Mouse (Mus musculus) neural tube, postnatal 0 days (tissue): ENCODE data around the gene Ubqln5. TPM values are rescaled to one million over a fixed set of nuclear protein-coding genes. Genes with fewer than 3 reads are reported as not detected.

Source experiments
- polyA plus RNA-seq: library from polyadenylated mRNA; unstranded; fragments of >200 nt; fragmentation: Nextera tagmentation; extraction: Ambion mirVana; gene quantifications from 2 replicates; pipeline ENCODE4 v1.2.1, GENCODE M21; 2015

Ubqln5 gene
- polyA plus RNA-seq, result not detected in 2 replicates

DNA sequence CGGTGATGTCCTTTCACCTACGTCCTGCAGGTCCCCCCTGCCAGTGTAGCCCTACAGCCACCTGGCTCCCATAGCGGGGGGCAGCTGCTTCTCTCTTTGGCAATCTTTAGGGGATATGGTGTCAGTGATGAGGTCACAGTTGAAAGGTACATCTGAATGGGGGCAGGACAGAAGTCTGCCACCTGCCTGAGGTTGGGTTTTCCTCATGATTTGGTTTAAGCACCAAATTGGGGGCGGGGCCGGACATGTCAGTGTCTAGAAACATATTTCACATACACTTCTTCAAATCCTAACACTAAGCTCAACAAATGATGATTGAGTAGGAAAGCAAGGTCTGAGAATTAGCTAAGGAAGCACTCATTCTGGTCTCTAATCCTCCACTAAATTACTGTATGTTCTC, at the start of gene Ubqln5:
Ubqln5 (minus strand) TSS at position 101 of the 400 bp plus-strand sequence.

DNA sequence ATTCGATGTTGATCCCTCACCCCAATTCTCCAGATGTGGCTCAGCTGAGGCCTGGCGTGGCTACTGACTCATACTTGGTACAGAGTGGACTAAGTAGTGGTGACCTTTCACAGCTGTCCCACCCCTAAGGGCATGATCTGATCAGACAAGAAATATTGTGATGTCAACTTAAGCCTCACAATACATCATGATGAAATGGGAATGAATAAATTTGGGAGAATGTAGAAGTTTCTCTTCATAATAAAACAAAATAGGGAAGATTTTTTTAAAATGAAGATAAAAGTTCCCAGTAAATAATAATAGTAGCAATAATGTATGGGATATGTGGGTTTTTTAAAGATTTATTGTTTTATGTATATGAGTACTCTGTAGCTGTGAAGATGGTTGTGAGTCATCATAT, 20.8 kb upstream of the Ubqln5 start, which contains the start of gene Ubqlnl:
Ubqlnl (minus strand) TSS at position 101 of the 400 bp plus-strand sequence.

DNA sequence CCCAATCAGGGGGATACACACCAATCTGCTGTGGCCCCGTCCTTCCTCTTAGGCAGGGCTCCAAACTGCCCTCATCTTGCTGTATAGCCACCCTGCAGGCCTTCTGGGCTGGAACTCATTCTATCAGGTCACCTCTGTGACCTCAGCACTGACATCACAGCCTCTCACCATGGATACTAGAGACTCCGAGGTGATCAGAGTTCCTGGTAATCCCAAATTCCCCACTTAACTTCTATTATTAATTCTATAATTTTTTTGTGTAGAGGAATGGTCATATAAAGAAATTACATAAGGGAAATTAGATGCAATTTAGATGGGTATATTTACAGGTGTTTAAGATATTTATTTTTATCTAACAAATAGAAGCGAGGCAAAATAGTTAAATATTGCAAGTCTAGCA, 13.6 kb upstream of the Ubqln5 start, which contains the start of gene Ubqln3:
Ubqln3 (minus strand) TSS at position 101 of the 400 bp plus-strand sequence.

DNA sequence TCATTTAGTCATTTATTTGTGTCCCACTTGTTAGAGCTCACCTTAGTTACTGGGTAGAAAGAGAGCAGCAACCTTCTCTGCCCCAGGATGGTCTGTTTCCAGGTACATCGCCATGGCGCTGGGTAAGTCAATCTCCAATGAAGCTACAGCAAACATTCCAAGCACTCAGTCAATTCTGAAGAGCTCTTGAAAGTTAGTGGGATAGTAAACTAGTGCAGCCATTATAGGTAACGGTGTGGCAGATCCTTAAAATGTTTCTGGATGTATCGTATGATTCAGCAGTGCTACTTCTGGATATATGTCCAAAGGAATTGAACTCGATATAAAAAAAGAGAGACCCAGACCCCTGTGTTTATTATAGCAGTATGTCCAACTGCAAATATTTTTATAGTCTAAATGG, 7.7 kb upstream of the Ubqln5 start, which contains the start of gene Olfr643:
Olfr643 (minus strand) TSS at position 101 of the 400 bp plus-strand sequence.

DNA sequence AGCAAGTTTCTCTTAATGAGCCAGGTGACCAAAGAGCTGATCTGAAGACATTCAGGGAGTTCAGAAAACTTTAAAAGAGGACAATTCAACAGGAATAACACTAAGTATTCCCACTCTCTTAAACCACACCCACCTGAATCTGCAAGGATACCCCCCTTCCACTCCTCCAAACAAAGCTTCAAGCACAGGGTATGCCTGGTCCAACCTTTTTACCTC, 25.0 kb downstream of the Ubqln5 start, which contains the start of gene Olfr646:
Olfr646 (plus strand) TSS at position 117 of the 216 bp plus-strand sequence.

DNA sequence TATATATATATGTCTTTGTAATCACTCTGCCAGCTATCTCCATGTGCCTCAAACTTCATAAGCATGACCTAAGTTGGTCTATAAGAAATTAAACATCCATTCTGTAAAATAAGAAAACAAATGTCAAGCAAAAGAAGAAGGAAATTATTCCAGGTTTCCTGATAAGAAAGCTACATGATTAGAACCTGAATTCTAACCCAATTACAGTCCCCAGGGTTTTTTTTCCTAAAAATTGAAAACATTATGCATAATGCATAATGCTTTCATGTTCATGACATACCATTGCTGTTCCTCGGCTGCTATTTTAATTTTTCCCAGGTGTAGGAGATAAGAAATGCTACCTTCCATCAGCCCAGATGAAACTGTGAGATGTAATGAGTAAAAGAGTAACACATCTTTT, 44.3 kb downstream of the Ubqln5 start, which contains the start of gene Olfr645:
Olfr645 (minus strand) TSS at position 101 of the 400 bp plus-strand sequence.

Other genes with a start within 250 kb of the Ubqln5 start
- not detected in 2 replicates for gene Olfr66, start 243.6 kb downstream of the Ubqln5 start, polyA plus RNA-seq
- not detected in 2 replicates for gene Olfr64, start 235.3 kb downstream of the Ubqln5 start, polyA plus RNA-seq
- not detected in 2 replicates for gene Olfr65, start 226.3 kb downstream of the Ubqln5 start, polyA plus RNA-seq
- not detected in 2 replicates for gene Olfr631, start 201.0 kb downstream of the Ubqln5 start, polyA plus RNA-seq
- not detected in 2 replicates for gene Olfr632, start 195.5 kb downstream of the Ubqln5 start, polyA plus RNA-seq
- not detected in 2 replicates for gene Olfr633, start 185.4 kb downstream of the Ubqln5 start, polyA plus RNA-seq
- not detected in 2 replicates for gene Olfr635, start 158.7 kb downstream of the Ubqln5 start, polyA plus RNA-seq
- not detected in 2 replicates for gene Olfr638, start 131.1 kb downstream of the Ubqln5 start, polyA plus RNA-seq
- 0.04 TPM in 1 of 2 replicates, not detected in the other for gene Olfr639, start 112.5 kb downstream of the Ubqln5 start, polyA plus RNA-seq
- not detected in 2 replicates for gene Olfr640, start 104.3 kb downstream of the Ubqln5 start, polyA plus RNA-seq
- gene Olfr641, start 94.4 kb downstream of the Ubqln5 start, polyA plus RNA-seq, result not detected in 2 replicates
- gene Olfr642, start 77.2 kb downstream of the Ubqln5 start, polyA plus RNA-seq, result not detected in 2 replicates
- gene 4930516K23Rik, start 68.4 kb downstream of the Ubqln5 start, polyA plus RNA-seq, result not detected in 2 replicates
- gene Olfr644, start 58.0 kb downstream of the Ubqln5 start, polyA plus RNA-seq, result not detected in 2 replicates
- gene Olfr645, start 44.4 kb downstream of the Ubqln5 start, polyA plus RNA-seq, result not detected in 2 replicates
- gene Olfr646, start 25.0 kb downstream of the Ubqln5 start, polyA plus RNA-seq, result not detected in 2 replicates
- gene Olfr643, start 7.6 kb upstream of the Ubqln5 start, polyA plus RNA-seq, result not detected in 2 replicates
- not detected in 2 replicates for gene Ubqln3, start 13.5 kb upstream of the Ubqln5 start, polyA plus RNA-seq
- gene Ubqlnl, start 20.7 kb upstream of the Ubqln5 start, polyA plus RNA-seq, result not detected in 2 replicates
- gene Olfm5, start 35.0 kb upstream of the Ubqln5 start, polyA plus RNA-seq, result not detected in 2 replicates
- 0.32 and 0.45 TPM in 2 replicates for gene Olfr648, start 53.6 kb upstream of the Ubqln5 start, polyA plus RNA-seq
- not detected in 2 replicates for gene Olfr649, start 66.2 kb upstream of the Ubqln5 start, polyA plus RNA-seq
- 0.20 and 0.31 TPM in 2 replicates for gene Trim6, start 89.0 kb upstream of the Ubqln5 start, polyA plus RNA-seq
- gene Trim34a, start 114.6 kb upstream of the Ubqln5 start, polyA plus RNA-seq, result 1.3 and 1.4 TPM in 2 replicates
- gene Trim5, start 158.3 kb upstream of the Ubqln5 start, polyA plus RNA-seq, result 0.31 and 0.55 TPM in 2 replicates
- 2.7 and 2.9 TPM in 2 replicates for gene Trim12a, start 185.6 kb upstream of the Ubqln5 start, polyA plus RNA-seq
- gene Trim34b, start 199.6 kb upstream of the Ubqln5 start, polyA plus RNA-seq, result not detected in 2 replicates
- gene Trim12c, start 223.5 kb upstream of the Ubqln5 start, polyA plus RNA-seq, result 0.89 and 0.90 TPM in 2 replicates
- 0.11 and 0.21 TPM in 2 replicates for gene Trim30b, start 240.1 kb upstream of the Ubqln5 start, polyA plus RNA-seq